Mouse (Mus musculus): Measurements from ENCODE around the gene Papss1.

- TF ChIP-seq CTCF (IDR thresholded peaks at IDR 0.05; ENCODE audit: low read depth, low read length), result no peak
- TF ChIP-seq POLR2A (IDR thresholded peaks at IDR 0.05; ENCODE audit: extremely low read depth, insufficient read depth, low read length), result no peak
Measured at GRCm38 (mm10) chr3:131524210-131524609, 40.4 kb upstream of the Papss1 start.
